Mouse (Mus musculus) stomach, postnatal 0 days (tissue): ENCODE data around the gene Gm9837.

ENCODE experiments used
- CTCF ChIP-seq: IDR thresholded peaks from 2 replicates; pipeline ENCODE4 v1.5.1; 2016; ENCODE audit warnings: antibody characterized with exemption, low read depth, mild to moderate bottlenecking, moderate library complexity
- EP300 ChIP-seq: optimal IDR thresholded peaks from 2 replicates; pipeline ENCODE3; 2016; ENCODE audit warnings: antibody characterized with exemption

- no peak for TF ChIP-seq CTCF
- no peak for TF ChIP-seq EP300
These were observed 16.7 kb upstream of the Gm9837 start for GRCm38 (mm10) chr11:53486822-53487594.
